Mouse (Mus musculus): ENCODE data around the gene Zbtb40.

- no peak for TF ChIP-seq JUN (IDR thresholded peaks at IDR 0.05; ENCODE audit: insufficient read depth, low read depth, low read length)
- no peak for TF ChIP-seq CTCF (conservative IDR thresholded peaks at IDR 0.05 in 1 of 2, IDR thresholded peaks at IDR 0.05 in 1 of 2; ENCODE audit: low read depth in 2 of 2, low read length in 2 of 2)
- TF ChIP-seq MXI1 (IDR thresholded peaks at IDR 0.05; ENCODE audit: low read depth, low read length), result no peak
- no peak for TF ChIP-seq CHD2 (IDR thresholded peaks at IDR 0.05; ENCODE audit: low read length)
- no peak for TF ChIP-seq POLR2A (IDR thresholded peaks at IDR 0.05; ENCODE audit: low read depth, low read length)
- no peak for TF ChIP-seq NELFE (IDR thresholded peaks at IDR 0.05; ENCODE audit: low read depth, low read length)
Observed at GRCm38 (mm10) chr4:136962447-136962846, 86.2 kb downstream of the Zbtb40 start.

Data from CH12.LX (cell line).